Mouse (Mus musculus): Measurements from ENCODE around the gene 1700034J05Rik. TPM values are rescaled to one million over a fixed set of nuclear protein-coding genes. Genes with fewer than 3 reads are reported as not detected.
A peak's percentile ranks its signal among the peaks of the same experiment; 100 is the strongest.

The 1700034J05Rik gene
- polyA plus RNA-seq, 1 experiment from 2014 or later, result 0.21 TPM

DNA sequence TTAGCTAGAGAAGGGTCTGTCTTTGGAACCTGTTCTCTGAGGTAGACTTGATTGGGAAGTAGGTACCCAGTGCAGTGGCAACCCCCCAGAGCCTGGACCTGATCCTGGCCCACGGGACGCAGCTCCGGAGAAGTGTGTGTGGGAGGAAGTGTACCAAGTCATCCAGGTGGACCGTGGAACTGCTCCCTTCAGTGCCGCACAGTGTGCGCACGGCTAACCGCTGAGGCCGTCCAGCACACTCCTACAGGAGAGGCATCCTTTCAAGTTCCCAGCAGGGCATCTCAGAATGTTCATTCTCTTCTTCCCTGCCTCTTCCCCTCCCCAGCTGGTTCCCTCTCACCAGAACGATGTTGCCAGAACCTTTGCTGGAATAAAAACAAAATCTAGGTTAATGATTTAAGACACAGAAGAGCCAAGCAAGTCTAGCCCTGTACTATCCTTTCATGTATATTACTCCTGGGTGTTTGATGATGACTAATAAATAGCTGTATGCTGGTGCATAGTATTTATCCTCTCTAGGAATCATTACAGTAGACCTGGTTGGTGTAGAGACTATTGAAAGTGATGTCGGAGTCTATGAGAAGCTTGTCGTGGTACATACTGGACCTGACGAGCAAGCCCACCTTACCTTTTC, 11.0 kb upstream of the 1700034J05Rik start:
- no peak for TF ChIP-seq CTCF (IDR thresholded peaks at IDR 0.05; ENCODE audit: low read depth)
- no peak for DNase-seq
- H3K36me3 ChIP-seq (ENCODE audit: insufficient read depth), result no peaks in the 10 kb centered on the region
- no peak overlapping the region for H3K9ac ChIP-seq
- 91% methylated on average over 13 of the region's 13 CpGs for WGBS
- no peak overlapping the region for H3K4me3 ChIP-seq (ENCODE audit: low read depth, low read length)
- H3K4me2 ChIP-seq, result no peak overlapping the region
- no peaks in the 10 kb centered on the region for H3K4me1 ChIP-seq (ENCODE audit: insufficient read depth)
- ATAC-seq (ENCODE audit: insufficient read depth), result no peak
- H3K9me3 ChIP-seq (ENCODE audit: low read depth, low read length), result no peaks in the 10 kb centered on the region
- no peaks in the 10 kb centered on the region for H3K27me3 ChIP-seq (ENCODE audit: insufficient read depth, low read length)
- no peak overlapping the region for H3K27ac ChIP-seq (ENCODE audit: low read depth)

- H3K4me3 ChIP-seq (ENCODE audit: low read depth, low read length), result no peak overlapping the region
- H3K27me3 ChIP-seq (ENCODE audit: insufficient read depth, low read length), result no peaks in the 10 kb centered on the region
- ATAC-seq (ENCODE audit: insufficient read depth) (no peak), DNase-seq (no peak)
- no peaks in the 10 kb centered on the region for H3K9me3 ChIP-seq (ENCODE audit: low read depth, low read length)
- H3K4me2 ChIP-seq, result no peak overlapping the region
- H3K9ac ChIP-seq, result no peak overlapping the region
- H3K36me3 ChIP-seq (ENCODE audit: insufficient read depth), result no peaks in the 10 kb centered on the region
- TF ChIP-seq CTCF (IDR thresholded peaks at IDR 0.05; ENCODE audit: low read depth), result no peak
- H3K4me1 ChIP-seq (ENCODE audit: insufficient read depth), result no peaks in the 10 kb centered on the region
- no peak overlapping the region for H3K27ac ChIP-seq (ENCODE audit: low read depth)
- 77% methylated on average over 6 of the region's 6 CpGs for WGBS
Measured at GRCm38 (mm10) chr6:146963396-146964150, 9.4 kb upstream of the 1700034J05Rik start.

- TF ChIP-seq CTCF (IDR thresholded peaks at IDR 0.05; ENCODE audit: low read depth), result peak; percentile 55
- no peak overlapping the region for H3K9ac ChIP-seq
- no peaks in the 10 kb centered on the region for H3K9me3 ChIP-seq (ENCODE audit: low read depth, low read length)
- no peaks in the 10 kb centered on the region for H3K27me3 ChIP-seq (ENCODE audit: insufficient read depth, low read length)
- H3K27ac ChIP-seq (ENCODE audit: low read depth), result no peak overlapping the region
- no peaks in the 10 kb centered on the region for H3K4me1 ChIP-seq (ENCODE audit: insufficient read depth)
- 23% methylated on average over 6 of the region's 6 CpGs for WGBS
- H3K4me3 ChIP-seq (ENCODE audit: low read depth, low read length), result no peak overlapping the region
- H3K4me2 ChIP-seq, result no peak overlapping the region
- ATAC-seq (ENCODE audit: insufficient read depth) (no peak), DNase-seq (peak; percentile 60)
- no peaks in the 10 kb centered on the region for H3K36me3 ChIP-seq (ENCODE audit: insufficient read depth)
Measured at GRCm38 (mm10) chr6:146961832-146962481, 7.7 kb upstream of the 1700034J05Rik start.

DNA sequence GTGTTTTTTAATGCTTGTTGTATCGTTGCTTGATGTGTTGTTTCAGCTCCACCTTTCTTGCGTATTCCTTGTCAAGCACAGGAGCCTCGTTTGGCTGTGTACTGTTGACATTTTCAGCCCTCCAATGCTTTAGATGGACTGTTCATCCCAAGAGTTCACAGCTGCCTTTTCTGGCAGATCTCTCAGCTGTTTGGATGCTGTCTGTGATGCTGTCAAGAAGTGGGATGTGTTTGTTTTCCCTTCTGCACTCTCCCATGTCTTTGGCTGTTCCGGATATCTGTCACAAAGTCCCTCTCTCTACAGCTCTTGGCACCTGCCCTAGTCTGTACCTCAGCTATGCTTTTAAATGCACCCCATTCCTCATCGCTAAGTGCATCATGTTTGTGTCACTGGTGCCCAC, 6.7 kb upstream of the 1700034J05Rik start:
- Histone ChIP-seq H3K36me3 (ENCODE audit: insufficient read depth) (no peaks in the 10 kb centered on the region), H3K4me3 (ENCODE audit: low read depth, low read length) (no peak overlapping the region), H3K27me3 (ENCODE audit: insufficient read depth, low read length) (no peaks in the 10 kb centered on the region), H3K4me2 (no peak overlapping the region), H3K4me1 (ENCODE audit: insufficient read depth) (no peaks in the 10 kb centered on the region), H3K9me3 (ENCODE audit: low read depth, low read length) (no peaks in the 10 kb centered on the region), H3K27ac (ENCODE audit: low read depth) (no peak overlapping the region), H3K9ac (no peak overlapping the region)
- TF ChIP-seq CTCF (IDR thresholded peaks at IDR 0.05; ENCODE audit: low read depth), result no peak
- 50% methylated on average over 5 of the region's 5 CpGs for WGBS
- DNase-seq (no peak), ATAC-seq (ENCODE audit: insufficient read depth) (no peak)

GRCm38 (mm10) chr6:146959908-146960680, 5.9 kb upstream of the 1700034J05Rik start:
- Histone ChIP-seq H3K9ac (no peak overlapping the region), H3K4me1 (ENCODE audit: insufficient read depth) (no peaks in the 10 kb centered on the region), H3K27ac (ENCODE audit: low read depth) (no peak overlapping the region), H3K9me3 (ENCODE audit: low read depth, low read length) (no peaks in the 10 kb centered on the region), H3K27me3 (ENCODE audit: insufficient read depth, low read length) (no peaks in the 10 kb centered on the region), H3K4me3 (ENCODE audit: low read depth, low read length) (no peak overlapping the region), H3K4me2 (no peak overlapping the region), H3K36me3 (ENCODE audit: insufficient read depth) (no peaks in the 10 kb centered on the region)
- TF ChIP-seq CTCF (IDR thresholded peaks at IDR 0.05; ENCODE audit: low read depth), result no peak
- ATAC-seq (ENCODE audit: insufficient read depth), result no peak
- no peak for DNase-seq
- WGBS, result 72% methylated on average over 9 of the region's 9 CpGs

GRCm38 (mm10) chr6:146958694-146959093, 4.5 kb upstream of the 1700034J05Rik start:
- ATAC-seq (ENCODE audit: insufficient read depth) (no peak), DNase-seq (no peak)
- WGBS, result 69% methylated on average over 1 of the region's 1 CpGs
- H3K4me3 ChIP-seq (ENCODE audit: low read depth, low read length), result no peak overlapping the region
- H3K4me2 ChIP-seq, result no peak overlapping the region
- no peak overlapping the region for H3K9ac ChIP-seq
- H3K27me3 ChIP-seq (ENCODE audit: insufficient read depth, low read length), result no peaks in the 10 kb centered on the region
- H3K36me3 ChIP-seq (ENCODE audit: insufficient read depth), result no peaks in the 10 kb centered on the region
- no peak for TF ChIP-seq CTCF (IDR thresholded peaks at IDR 0.05; ENCODE audit: low read depth)
- H3K9me3 ChIP-seq (ENCODE audit: low read depth, low read length), result no peaks in the 10 kb centered on the region
- no peak overlapping the region for H3K27ac ChIP-seq (ENCODE audit: low read depth)
- no peaks in the 10 kb centered on the region for H3K4me1 ChIP-seq (ENCODE audit: insufficient read depth)

Measured in lung, embryonic 14.5 days (tissue).